Mouse (Mus musculus) T-helper 17 cell (primary cell): ENCODE data around the gene Rab30.

Experiments
- in situ Hi-C, 2 experiments: fragments of 300-600 bp; cut with MboI, MseI; formaldehyde crosslinking; loops; 1 replicate in 1 of 2; 2 replicates in 1 of 2; pipeline ENCODE4 v1.15.1; 2025; ENCODE audit warnings: high pct_unique_total_duplicates in 2 of 2

Gene Rab30

GRCm38 (mm10) chr7:92743325-92743724 is 1.9 kb downstream of the Rab30 start:
- in situ Hi-C loops: loop anchor here in 1 of 2 experiments (5.0 to 10.0 kb wide), 2 partner anchors 86 to 109 kb away; partner anchors contain the start of gene Ankrd42

DNA sequence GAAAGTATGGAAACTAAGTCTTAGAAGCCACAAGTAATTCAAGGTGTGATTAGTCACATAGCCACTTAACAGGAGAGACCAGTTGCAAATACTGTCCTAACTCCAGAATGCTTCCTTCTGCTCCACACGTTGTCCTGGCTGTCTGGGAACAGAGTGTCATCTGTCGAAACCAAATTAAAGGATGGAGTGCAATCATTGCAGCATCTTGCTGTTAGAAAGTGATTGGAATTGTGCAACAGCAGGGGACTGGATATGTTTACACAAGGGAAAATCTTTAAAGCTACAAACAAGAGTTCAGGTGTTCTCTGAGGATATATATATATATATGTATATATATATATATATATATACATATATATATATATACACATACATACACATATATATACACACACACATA is 9.0 kb downstream of the Rab30 start:
- in situ Hi-C loops: no loop called here

GRCm38 (mm10) chr7:92758067-92758466 is 16.7 kb downstream of the Rab30 start:
- in situ Hi-C loops: no loop called here

- in situ Hi-C loops: loop anchor here in 1 of 2 experiments (5.0 kb wide), 1 partner anchor 67 kb away; no protein-coding TSS in a partner anchor
Measured at GRCm38 (mm10) chr7:92760651-92761050, 19.2 kb downstream of the Rab30 start.

DNA sequence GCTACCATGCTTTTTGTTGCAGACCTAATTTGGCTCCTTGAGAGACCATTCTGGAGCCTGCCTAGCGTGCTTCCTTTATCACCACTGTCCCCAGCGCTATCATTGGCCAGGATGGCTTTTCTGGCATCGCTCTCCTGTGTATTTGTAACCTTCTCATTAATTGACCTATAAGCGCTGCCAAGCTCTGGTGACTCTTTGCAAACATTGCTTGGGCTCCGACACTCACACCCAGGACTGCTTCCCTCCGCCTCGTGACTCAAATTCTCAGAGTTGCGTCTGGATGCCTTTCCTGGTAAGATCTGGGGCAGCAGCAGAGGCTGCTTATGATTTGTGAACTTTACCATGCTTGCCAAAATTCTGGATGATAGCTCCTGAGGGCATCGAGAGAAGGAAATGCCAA is 19.8 kb downstream of the Rab30 start:
- in situ Hi-C loops: loop anchor here in 1 of 2 experiments (5.0 kb wide), 1 partner anchor 66 kb away; no protein-coding TSS in a partner anchor

GRCm38 (mm10) chr7:92765426-92765825 is 24.0 kb downstream of the Rab30 start:
- in situ Hi-C loops: loop anchor here in 1 of 2 experiments (5.0 kb wide), 1 partner anchor 47 kb away; no protein-coding TSS in a partner anchor

GRCm38 (mm10) chr7:92766096-92767090 is 25.0 kb downstream of the Rab30 start:
- in situ Hi-C loops: loop anchor here in 1 of 2 experiments (5.0 kb wide), 1 partner anchor 46 kb away; no protein-coding TSS in a partner anchor

- in situ Hi-C loops: loop anchor here in 1 of 2 experiments (5.0 kb wide), 1 partner anchor 44 kb away; no protein-coding TSS in a partner anchor
Measured at GRCm38 (mm10) chr7:92768116-92768515, 26.7 kb downstream of the Rab30 start.

DNA sequence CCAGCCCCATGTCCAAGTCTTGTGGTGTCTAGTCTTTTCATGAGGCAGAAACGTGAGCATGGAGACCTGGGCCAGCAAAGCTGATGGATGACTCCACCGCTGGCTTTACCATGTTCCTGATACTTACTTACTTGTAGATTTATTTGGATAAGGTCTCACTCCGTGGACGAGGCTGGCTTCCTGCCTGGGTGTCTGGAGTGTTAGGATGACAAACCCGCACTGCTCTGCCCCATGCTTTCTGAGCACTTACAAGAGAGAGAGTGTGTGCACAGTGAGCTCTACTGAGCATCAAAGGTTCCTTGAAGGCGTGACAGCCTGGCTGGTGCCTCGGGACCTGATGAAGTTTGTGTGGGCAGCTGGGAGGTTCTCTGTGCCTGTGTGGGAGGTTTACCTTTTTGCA is 27.5 kb downstream of the Rab30 start:
- in situ Hi-C loops: loop anchor here in 1 of 2 experiments (5.0 kb wide), 1 partner anchor 43 kb away; no protein-coding TSS in a partner anchor

DNA sequence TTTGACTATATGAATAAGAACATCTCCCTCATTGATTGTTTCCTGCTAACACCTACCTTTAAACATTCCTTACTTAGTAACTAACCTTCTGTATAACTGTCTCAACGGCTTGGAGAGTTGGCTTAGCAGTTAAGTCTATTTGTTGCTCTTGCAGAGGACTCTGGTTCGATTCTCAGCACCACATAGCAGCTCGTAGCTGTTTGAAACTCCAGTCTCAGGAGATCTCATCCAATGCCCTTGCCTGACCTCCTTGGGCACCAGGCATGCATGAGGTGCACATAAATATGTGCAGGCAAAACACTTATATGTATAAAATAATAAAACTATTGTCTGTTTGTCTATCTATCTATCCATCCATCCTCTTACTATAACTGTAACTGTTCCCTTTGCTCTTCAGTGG is 31.6 kb downstream of the Rab30 start:
- in situ Hi-C loops: loop anchor here in 1 of 2 experiments (10.0 kb wide), 1 partner anchor 1332 kb away; no protein-coding TSS in a partner anchor

DNA sequence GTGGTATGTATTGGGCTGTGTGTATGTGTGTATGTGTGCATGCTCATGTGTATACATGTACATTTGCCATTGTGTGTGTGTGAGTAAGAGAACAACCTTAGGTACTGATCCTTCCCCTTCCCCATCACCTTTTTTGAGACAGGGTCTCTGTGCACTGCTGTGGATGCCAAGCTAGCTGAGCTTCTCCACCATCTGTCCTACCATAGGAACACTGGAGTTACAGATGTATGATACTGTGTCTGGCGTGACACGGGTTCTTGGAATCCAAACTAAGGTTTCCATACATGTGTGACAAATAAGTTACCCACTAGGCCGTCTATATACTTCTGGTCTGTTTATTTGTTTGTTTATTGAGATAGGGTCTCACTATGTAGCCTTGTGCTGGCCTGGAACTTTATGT is 32.2 kb downstream of the Rab30 start:
- in situ Hi-C loops: loop anchor here in 1 of 2 experiments (10.0 kb wide), 1 partner anchor 1331 kb away; no protein-coding TSS in a partner anchor

- in situ Hi-C loops: loop anchor here in 1 of 2 experiments (10.0 kb wide), 1 partner anchor 1330 kb away; no protein-coding TSS in a partner anchor
Measured at GRCm38 (mm10) chr7:92774741-92775140, 33.3 kb downstream of the Rab30 start.

GRCm38 (mm10) chr7:92775703-92776102 is 34.3 kb downstream of the Rab30 start:
- in situ Hi-C loops: loop anchor here in 1 of 2 experiments (10.0 kb wide), 1 partner anchor 1329 kb away; no protein-coding TSS in a partner anchor

DNA sequence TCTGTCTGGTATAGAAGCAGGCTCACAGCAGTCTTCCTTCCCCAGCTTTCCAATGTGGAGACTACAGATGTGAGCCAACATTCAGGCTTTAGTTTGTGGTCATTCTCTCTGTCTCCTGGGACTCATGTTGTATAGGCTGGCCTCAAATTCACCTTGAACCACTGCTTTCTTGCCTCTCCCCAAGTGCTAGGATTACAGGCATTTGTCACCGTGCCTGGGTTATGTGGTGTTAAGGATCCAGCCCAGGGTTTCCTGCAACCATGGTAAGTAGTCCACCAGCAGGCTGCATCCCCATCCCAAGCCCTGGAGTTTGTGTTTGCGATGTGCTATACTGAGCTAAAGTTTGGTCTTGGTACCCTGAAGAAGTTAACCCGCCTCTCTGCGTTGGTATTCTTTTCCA is 35.2 kb downstream of the Rab30 start:
- in situ Hi-C loops: loop anchor here in 1 of 2 experiments (10.0 kb wide), 1 partner anchor 1328 kb away; no protein-coding TSS in a partner anchor

DNA sequence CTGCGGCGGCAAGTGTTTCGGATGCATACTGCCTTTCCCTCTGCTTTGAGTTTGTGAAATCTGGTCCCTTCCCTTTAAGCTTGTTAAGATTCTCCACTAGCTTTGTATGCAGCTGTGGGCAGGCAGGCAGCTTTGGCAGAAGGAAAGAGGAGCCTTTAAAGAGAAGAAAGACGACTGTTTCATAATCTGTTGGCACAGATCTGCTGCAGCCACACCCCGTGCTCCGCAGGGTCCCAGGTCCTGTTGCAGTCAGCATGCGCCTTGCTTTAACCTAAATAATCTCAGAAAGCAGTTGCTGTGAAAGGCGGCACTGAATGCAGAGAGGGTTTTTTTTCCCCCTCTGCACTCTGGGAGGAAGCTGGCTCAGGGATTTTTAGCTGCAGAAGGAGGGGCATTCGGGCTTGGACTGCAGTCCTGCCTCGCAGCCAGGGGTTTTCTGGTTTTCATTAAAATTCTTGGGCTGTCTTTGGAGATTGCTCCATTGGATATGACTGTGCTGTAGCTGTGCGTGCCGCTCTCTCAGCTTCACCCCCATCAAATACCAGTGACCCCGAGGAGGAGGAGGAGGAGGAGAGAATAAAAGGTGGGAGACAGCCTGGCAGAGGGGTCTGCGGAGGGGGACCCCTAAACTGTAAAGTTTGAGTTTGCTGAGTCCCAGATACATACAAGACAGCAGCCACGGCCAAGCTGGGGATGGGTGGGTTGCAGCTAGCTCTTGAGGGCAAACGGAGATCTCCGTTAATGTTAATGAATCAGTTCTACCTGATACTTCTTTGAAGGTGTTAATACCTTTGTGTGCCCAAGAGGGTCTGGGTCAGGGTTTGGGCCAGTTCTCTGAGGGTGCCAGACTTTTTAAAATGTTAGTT is 35.9 kb downstream of the Rab30 start:
- in situ Hi-C loops: loop anchor here in 1 of 2 experiments (10.0 kb wide), 1 partner anchor 1327 kb away; no protein-coding TSS in a partner anchor

DNA sequence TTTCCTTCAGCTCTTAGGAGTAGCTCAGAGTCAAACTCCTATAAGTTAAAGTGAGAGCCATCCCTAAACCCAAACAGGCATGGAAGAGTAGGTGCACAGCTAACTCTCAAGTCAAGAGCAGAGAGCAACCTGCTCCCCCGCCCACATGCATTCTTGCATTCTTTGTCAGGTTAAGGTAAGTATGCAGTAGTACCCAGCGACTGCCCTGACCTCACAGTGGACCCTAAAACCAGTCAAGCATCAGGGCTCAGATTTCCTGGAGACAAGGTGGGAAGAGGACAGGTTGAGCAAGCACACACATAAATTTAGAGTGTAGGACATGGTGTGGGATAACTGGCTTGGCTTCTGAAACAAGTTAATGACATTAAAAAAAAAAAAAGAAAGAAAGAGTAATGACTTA is 37.7 kb downstream of the Rab30 start:
- in situ Hi-C loops: loop anchor here in 1 of 2 experiments (10.0 kb wide), 1 partner anchor 1326 kb away; no protein-coding TSS in a partner anchor

- in situ Hi-C loops: no loop called here
Measured at GRCm38 (mm10) chr7:92781361-92781760, 40.0 kb downstream of the Rab30 start.

GRCm38 (mm10) chr7:92781948-92782347 is 40.5 kb downstream of the Rab30 start:
- in situ Hi-C loops: no loop called here

GRCm38 (mm10) chr7:92782511-92782910 is 41.1 kb downstream of the Rab30 start:
- in situ Hi-C loops: no loop called here

DNA sequence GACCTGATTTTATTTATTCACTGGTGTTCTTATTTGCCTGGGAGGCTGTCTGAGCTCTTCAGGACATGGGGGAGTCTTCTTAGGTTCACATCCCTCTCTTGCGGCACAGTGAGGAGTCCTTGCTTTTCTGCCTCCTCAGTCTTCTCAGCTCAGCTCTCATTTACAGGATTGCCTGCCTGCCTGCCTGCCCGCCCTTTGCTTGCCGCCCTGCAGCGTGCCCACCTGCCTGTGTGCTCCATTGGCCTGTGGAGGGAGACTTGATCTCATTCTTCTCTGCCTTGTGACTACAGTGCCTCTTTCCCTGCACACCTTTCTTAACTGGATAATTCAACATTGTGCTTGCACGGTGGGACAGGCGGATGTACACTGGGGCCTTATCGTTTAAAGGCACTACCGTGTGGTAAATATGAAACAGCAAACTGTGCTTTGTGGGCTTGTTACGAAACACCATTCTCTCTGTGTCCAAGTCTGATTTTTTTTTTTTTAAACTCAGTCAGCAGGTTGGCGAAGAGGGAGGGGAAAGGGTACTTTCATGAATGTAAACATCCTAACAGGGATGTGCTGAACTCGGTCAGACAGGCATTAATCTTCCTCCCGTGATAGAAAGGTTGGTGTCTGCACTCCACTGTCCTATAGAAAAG is 41.9 kb downstream of the Rab30 start:
- in situ Hi-C loops: no loop called here
